Mouse (Mus musculus) ES-Bruce4 (cell line): ENCODE results near the gene Gm10570. TPM values are rescaled to one million over a fixed set of nuclear protein-coding genes. Genes with fewer than 3 reads are reported as not detected.

Experiments used
- H3K27ac ChIP-seq: 2 replicates; pipeline ENCODE4 v1.5.1; 2012; ENCODE audit warnings: low read length, inconsistent platforms; ENCODE audit not compliant: insufficient read depth
- H3K27me3 ChIP-seq: 2 replicates; pipeline ENCODE4 v1.6.1; 2012; ENCODE audit warnings: mild to moderate bottlenecking, low read length, inconsistent platforms; ENCODE audit not compliant: control insufficient read depth, poor library complexity, insufficient read depth, severe bottlenecking
- H3K36me3 ChIP-seq: 2 replicates; pipeline ENCODE4 v1.6.1; 2012; ENCODE audit warnings: inconsistent platforms, mild to moderate bottlenecking, low read length, moderate library complexity; ENCODE audit not compliant: control insufficient read depth, poor library complexity, insufficient read depth, severe bottlenecking
- H3K4me1 ChIP-seq: one replicate; pipeline ENCODE4 v1.8.1; 2011; ENCODE audit warnings: low read length; ENCODE audit not compliant: control insufficient read depth, insufficient read depth
- H3K4me3 ChIP-seq: 2 replicates; pipeline ENCODE4 v1.5.1; 2011; ENCODE audit warnings: low read depth, mild to moderate bottlenecking, low read length
- H3K9ac ChIP-seq: 2 replicates; pipeline ENCODE4 v1.6.1; 2012; ENCODE audit warnings: low read depth, mild to moderate bottlenecking, inconsistent platforms; ENCODE audit not compliant: poor library complexity, severe bottlenecking
- H3K9me3 ChIP-seq: replicated peaks from 2 replicates; pipeline ENCODE4 v1.6.1; 2012; ENCODE audit warnings: mild to moderate bottlenecking, low read length, inconsistent platforms; ENCODE audit not compliant: control insufficient read depth, poor library complexity, insufficient read depth, severe bottlenecking
- CTCF ChIP-seq: IDR thresholded peaks from one replicate; pipeline ENCODE4 v1.8.1; 2011; ENCODE audit warnings: low read depth, low read length
- EP300 ChIP-seq: IDR thresholded peaks from 2 replicates; pipeline ENCODE4 v1.6.1; 2011; ENCODE audit warnings: low read depth, low read length; ENCODE audit not compliant: insufficient read depth
- POLR2A ChIP-seq: IDR thresholded peaks from one replicate; pipeline ENCODE4 v1.8.1; 2011; ENCODE audit warnings: low read length; ENCODE audit not compliant: insufficient read depth
- polyA plus RNA-seq: library from polyadenylated mRNA; stranded (reverse); fragments of >200 nt; gene quantifications from 2 replicates; pipeline ENCODE4 v1.2.4, GENCODE M21; 2011; ENCODE audit warnings: low read depth; ENCODE audit not compliant: missing spikeins, insufficient read depth, insufficient read length

The Gm10570 gene
- not detected in 2 replicates for polyA plus RNA-seq

DNA sequence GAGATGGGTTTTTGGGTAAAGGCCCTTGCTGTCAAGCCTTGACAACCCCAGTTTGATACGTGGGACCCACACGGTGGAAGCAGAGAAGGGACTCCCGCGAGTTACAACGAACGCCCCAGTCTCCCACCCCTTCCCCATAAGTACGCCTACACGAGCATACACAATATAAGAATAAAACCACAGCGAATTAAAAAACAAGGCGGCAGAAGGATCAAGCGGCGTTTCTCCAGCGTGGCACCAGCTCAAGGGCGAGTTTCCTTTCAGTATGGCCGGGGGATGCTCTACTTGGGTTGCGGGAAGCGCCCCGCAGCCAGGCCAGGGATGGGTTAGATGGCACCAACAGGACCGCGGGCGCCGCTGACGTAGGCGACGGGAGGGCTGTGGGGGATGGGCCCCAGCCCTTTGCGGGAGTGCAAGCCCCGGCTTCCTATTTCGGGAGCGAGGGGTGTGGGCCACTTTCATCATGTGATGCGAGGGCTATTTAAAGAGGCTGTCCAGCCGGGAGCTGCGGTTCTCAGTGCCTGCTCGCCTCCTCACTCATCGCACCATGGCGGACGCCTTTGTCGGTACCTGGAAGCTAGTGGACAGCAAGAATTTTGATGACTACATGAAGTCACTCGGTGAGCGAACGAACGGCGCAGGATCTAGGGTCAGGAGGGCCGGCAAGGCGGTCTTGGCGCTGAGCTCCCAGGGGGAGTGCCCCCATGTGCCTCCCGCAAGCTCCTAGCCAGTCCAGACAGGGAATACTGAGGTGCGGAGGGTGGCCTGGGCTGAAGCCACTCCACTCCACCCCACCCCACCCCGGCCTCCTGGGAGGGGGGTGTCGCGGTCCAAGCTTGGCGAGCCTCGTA lies at the start of gene Gm10570, which contains the start of gene Fabp3:
Gm10570 (minus strand) TSS at position 444 of the 851 bp plus-strand sequence.
Fabp3 (plus strand) TSS at position 365 of the 851 bp plus-strand sequence.
- peak; percentile 93 for TF ChIP-seq POLR2A
- TF ChIP-seq CTCF: no peak
- TF ChIP-seq EP300: peak; percentile 83; the same call in 1 of the 2 replicates
- H3K9ac ChIP-seq: peak within 1 kb of the TSS; percentile 87
- H3K27me3 ChIP-seq: no peaks in the 10 kb centered on the region

GRCm38 (mm10) chr4:130357946-130358345 lies 49.5 kb upstream of the Gm10570 start:
- H3K27me3 ChIP-seq: no peaks in the 10 kb centered on the region
- no peak overlapping the region for H3K9ac ChIP-seq
- H3K9me3 ChIP-seq: no peaks in the 10 kb centered on the region
- H3K4me3 ChIP-seq: no peak overlapping the region
- H3K27ac ChIP-seq: no peak overlapping the region
- no peaks in the 10 kb centered on the region for H3K4me1 ChIP-seq
- no peaks in the 10 kb centered on the region; the same call in 1 of the 2 replicates for H3K36me3 ChIP-seq
- TF ChIP-seq POLR2A (no peak), CTCF (no peak), EP300 (no peak)

More for the DNA sequence above, at the start of gene Gm10570, which contains the start of gene Fabp3:
- no peaks in the 10 kb centered on the region for H3K9me3 ChIP-seq
- H3K4me1 ChIP-seq: peaks cover 13% of the 10 kb centered on the region
- H3K27ac ChIP-seq: peak within 1 kb of the TSS; percentile 61
- peak within 1 kb of the TSS; percentile 61 for H3K4me3 ChIP-seq
- peaks cover 21% of the 10 kb centered on the region for H3K36me3 ChIP-seq

- H3K27me3 ChIP-seq: no peaks in the 10 kb centered on the region
- H3K9me3 ChIP-seq: no peaks in the 10 kb centered on the region
- H3K36me3 ChIP-seq: peaks cover 2% of the 10 kb centered on the region
- no peak overlapping the region for H3K4me3 ChIP-seq
- no peak overlapping the region for H3K27ac ChIP-seq
- H3K9ac ChIP-seq: no peak overlapping the region
- TF ChIP-seq EP300 (no peak), CTCF (no peak), POLR2A (no peak)
- H3K4me1 ChIP-seq: no peaks in the 10 kb centered on the region
Observed at GRCm38 (mm10) chr4:130352588-130352987, 44.1 kb upstream of the Gm10570 start.

GRCm38 (mm10) chr4:130350690-130351422 lies 42.4 kb upstream of the Gm10570 start:
- no peak overlapping the region for H3K9ac ChIP-seq
- no peaks in the 10 kb centered on the region for H3K9me3 ChIP-seq
- H3K36me3 ChIP-seq: peaks cover 2% of the 10 kb centered on the region
- no peak for TF ChIP-seq POLR2A
- TF ChIP-seq CTCF: peak; percentile 11
- no peak for TF ChIP-seq EP300
- H3K4me3 ChIP-seq: no peak overlapping the region
- no peaks in the 10 kb centered on the region for H3K27me3 ChIP-seq
- no peaks in the 10 kb centered on the region for H3K4me1 ChIP-seq
- H3K27ac ChIP-seq: no peak overlapping the region

GRCm38 (mm10) chr4:130349666-130350065 lies 41.2 kb upstream of the Gm10570 start:
- Histone ChIP-seq H3K9me3 (no peaks in the 10 kb centered on the region), H3K4me1 (no peaks in the 10 kb centered on the region), H3K27me3 (no peaks in the 10 kb centered on the region), H3K36me3 (peaks cover 2% of the 10 kb centered on the region), H3K9ac (no peak overlapping the region), H3K27ac (no peak overlapping the region), H3K4me3 (no peak overlapping the region)
- TF ChIP-seq EP300: no peak
- TF ChIP-seq POLR2A: no peak
- peak; percentile 70 for TF ChIP-seq CTCF
